Mouse (Mus musculus) C2C12 (cell line): Measurements from ENCODE around the gene Slc6a4. TPM values are rescaled to one million over a fixed set of nuclear protein-coding genes. Genes with fewer than 3 reads are reported as not detected.

ENCODE experiments used
- H3K27me3 ChIP-seq: one replicate; pipeline ENCODE4 v1.6.1; 2011; ENCODE audit not compliant: control insufficient read depth, insufficient read depth, insufficient read length
- H3K36me3 ChIP-seq: one replicate; pipeline ENCODE4 v1.6.1; 2011; ENCODE audit not compliant: control insufficient read depth, insufficient read depth
- H3K4me3 ChIP-seq: one replicate; pipeline ENCODE4 v1.5.1; 2011; ENCODE audit warnings: mild to moderate bottlenecking, control low read depth; ENCODE audit not compliant: poor library complexity, insufficient read depth, severe bottlenecking
- H3K79me2 ChIP-seq: one replicate; pipeline ENCODE4 v1.6.1; 2011; ENCODE audit not compliant: control insufficient read depth, insufficient read depth
- H3K79me3 ChIP-seq: one replicate; pipeline ENCODE4 v1.6.1; 2011; ENCODE audit warnings: low read depth, control low read depth
- H3ac ChIP-seq: one replicate; pipeline ENCODE3; 2011; ENCODE audit warnings: low read depth; ENCODE audit not compliant: control insufficient read depth, insufficient read length
- CEBPB ChIP-seq: IDR thresholded peaks from one replicate; pipeline ENCODE4 v1.6.1; 2011; ENCODE audit warnings: low read depth, mild to moderate bottlenecking, control low read depth, moderate library complexity
- CTCF ChIP-seq: IDR thresholded peaks from one replicate; pipeline ENCODE4 v1.5.1; 2011; ENCODE audit not compliant: control insufficient read depth, insufficient read depth, insufficient read length
- FOSL1 ChIP-seq: IDR thresholded peaks from one replicate; pipeline ENCODE4 v1.8.0; 2011; ENCODE audit warnings: mild to moderate bottlenecking, low read length; ENCODE audit not compliant: poor library complexity, insufficient read depth, severe bottlenecking
- MAX ChIP-seq: IDR thresholded peaks from one replicate; pipeline ENCODE4 v1.6.1; 2011; ENCODE audit warnings: mild to moderate bottlenecking, control low read depth
- MYOD1 ChIP-seq: IDR thresholded peaks from one replicate; pipeline ENCODE4 v1.6.1; 2011; ENCODE audit warnings: low read depth; ENCODE audit not compliant: control insufficient read depth, insufficient read length
- MYOG ChIP-seq: IDR thresholded peaks from one replicate; pipeline ENCODE4 v1.6.1; 2011; ENCODE audit not compliant: control insufficient read depth, insufficient read length; ENCODE audit errors: extremely low read depth
- USF1 ChIP-seq: IDR thresholded peaks from one replicate; pipeline ENCODE4 v1.6.1; 2011; ENCODE audit warnings: low read depth, mild to moderate bottlenecking, control low read depth, moderate library complexity
- polyA plus RNA-seq: library from polyadenylated mRNA; unstranded; fragments of >200 nt; fragmentation: generic; extraction: Trizol; gene quantifications from one replicate; pipeline ENCODE4 v1.2.1, GENCODE M21; 2012; ENCODE audit warnings: missing spikeins

Slc6a4 gene
- polyA plus RNA-seq, 1 experiment: 0.06 TPM

GRCm38 (mm10) chr11:77021749-77022396, 23.5 kb downstream of the Slc6a4 start:
- Histone ChIP-seq H3K79me2 (no peaks in the 10 kb centered on the region), H3K79me3 (no peaks in the 10 kb centered on the region), H3K27me3 (peaks cover 9% of the 10 kb centered on the region), H3ac (no peak overlapping the region), H3K4me3 (no peak overlapping the region), H3K36me3 (no peaks in the 10 kb centered on the region)
- TF ChIP-seq MYOG (no peak), MAX (no peak), CTCF (no peak), CEBPB (no peak)

- no peaks in the 10 kb centered on the region for H3K79me3 ChIP-seq
- no peak for TF ChIP-seq CTCF
- no peak for TF ChIP-seq FOSL1
- TF ChIP-seq MAX: no peak
- TF ChIP-seq CEBPB: no peak
- TF ChIP-seq USF1: no peak
- TF ChIP-seq MYOG: no peak
- TF ChIP-seq MYOD1: no peak
- no peak overlapping the region for H3ac ChIP-seq
- H3K36me3 ChIP-seq: no peaks in the 10 kb centered on the region
- H3K79me2 ChIP-seq: no peaks in the 10 kb centered on the region
- peaks cover 4% of the 10 kb centered on the region for H3K27me3 ChIP-seq
- no peak overlapping the region for H3K4me3 ChIP-seq
These were observed 28.2 kb downstream of the Slc6a4 start for GRCm38 (mm10) chr11:77026559-77026958.

GRCm38 (mm10) chr11:77028157-77028556, 29.8 kb downstream of the Slc6a4 start:
- no peak overlapping the region for H3ac ChIP-seq
- H3K79me2 ChIP-seq: no peaks in the 10 kb centered on the region
- H3K79me3 ChIP-seq: no peaks in the 10 kb centered on the region
- no peaks in the 10 kb centered on the region for H3K36me3 ChIP-seq
- H3K27me3 ChIP-seq: peaks cover 4% of the 10 kb centered on the region
- TF ChIP-seq MYOD1 (no peak), CTCF (no peak), CEBPB (no peak), FOSL1 (no peak), USF1 (no peak), MAX (no peak), MYOG (no peak)
- no peak overlapping the region for H3K4me3 ChIP-seq

- no peaks in the 10 kb centered on the region for H3K79me3 ChIP-seq
- TF ChIP-seq MYOD1: no peak
- no peak for TF ChIP-seq CTCF
- no peak for TF ChIP-seq MYOG
- TF ChIP-seq FOSL1: no peak
- TF ChIP-seq MAX: no peak
- no peak for TF ChIP-seq CEBPB
- no peak for TF ChIP-seq USF1
- H3ac ChIP-seq: no peak overlapping the region
- H3K27me3 ChIP-seq: no peaks in the 10 kb centered on the region
- H3K36me3 ChIP-seq: no peaks in the 10 kb centered on the region
- no peaks in the 10 kb centered on the region for H3K79me2 ChIP-seq
- no peak overlapping the region for H3K4me3 ChIP-seq
These were observed 32.9 kb downstream of the Slc6a4 start for GRCm38 (mm10) chr11:77031151-77031934.

- TF ChIP-seq FOSL1: no peak
- no peak for TF ChIP-seq USF1
- no peak for TF ChIP-seq MYOG
- TF ChIP-seq CTCF: no peak
- TF ChIP-seq MAX: no peak
- TF ChIP-seq CEBPB: no peak
- TF ChIP-seq MYOD1: no peak
- Histone ChIP-seq H3K79me3 (no peaks in the 10 kb centered on the region), H3K4me3 (no peak overlapping the region), H3K27me3 (peaks cover 3% of the 10 kb centered on the region), H3K36me3 (peaks cover 19% of the 10 kb centered on the region), H3K79me2 (no peaks in the 10 kb centered on the region), H3ac (no peak overlapping the region)
These were observed 43.5 kb downstream of the Slc6a4 start for GRCm38 (mm10) chr11:77041891-77042290.

DNA sequence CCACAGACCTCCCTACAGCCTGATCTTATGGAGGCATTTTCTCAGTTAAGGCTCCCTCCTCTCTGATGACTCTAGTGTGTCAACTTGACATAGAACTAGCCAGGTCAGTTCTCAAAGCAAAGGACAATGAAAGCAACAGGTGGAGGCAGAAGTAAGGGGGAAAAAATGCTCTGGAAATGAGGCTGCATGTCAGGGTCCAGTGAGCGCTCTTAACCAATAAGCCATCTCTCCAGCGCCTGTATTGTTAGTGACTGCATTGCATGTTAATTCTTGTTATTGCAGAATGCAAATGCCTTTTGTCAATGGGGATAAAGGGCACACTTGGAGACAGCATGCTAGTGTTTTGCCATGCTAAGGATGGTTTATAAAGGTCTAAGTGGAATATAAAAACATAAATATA, 44.4 kb downstream of the Slc6a4 start:
- H3K79me2 ChIP-seq: no peaks in the 10 kb centered on the region
- peaks cover 28% of the 10 kb centered on the region for H3K36me3 ChIP-seq
- TF ChIP-seq CTCF (no peak), FOSL1 (no peak), MYOD1 (no peak), MAX (no peak), MYOG (no peak), USF1 (no peak), CEBPB (no peak)
- H3K79me3 ChIP-seq: no peaks in the 10 kb centered on the region
- H3ac ChIP-seq: no peak overlapping the region
- H3K4me3 ChIP-seq: no peak overlapping the region
- peaks cover 3% of the 10 kb centered on the region for H3K27me3 ChIP-seq
